Mouse (Mus musculus) right cerebral cortex, postnatal 4 days (tissue): ENCODE measurements around the gene Epsti1.
"Not testable (repeated sequence)": the region's sequence is repeated elsewhere in the genome, so short reads cannot be mapped to it uniquely, and the experiment has no call there.

Experiments
- DNase-seq: peaks from one replicate; pipeline ENCODE4 v3.0.0-alpha.2; 2022

The Epsti1 gene

GRCm38 (mm10) chr14:77904171-77904762 is at the start of gene Epsti1:
Gene Epsti1 (plus strand): TSS chr14:77904239.
- DNase-seq = no peak

DNA sequence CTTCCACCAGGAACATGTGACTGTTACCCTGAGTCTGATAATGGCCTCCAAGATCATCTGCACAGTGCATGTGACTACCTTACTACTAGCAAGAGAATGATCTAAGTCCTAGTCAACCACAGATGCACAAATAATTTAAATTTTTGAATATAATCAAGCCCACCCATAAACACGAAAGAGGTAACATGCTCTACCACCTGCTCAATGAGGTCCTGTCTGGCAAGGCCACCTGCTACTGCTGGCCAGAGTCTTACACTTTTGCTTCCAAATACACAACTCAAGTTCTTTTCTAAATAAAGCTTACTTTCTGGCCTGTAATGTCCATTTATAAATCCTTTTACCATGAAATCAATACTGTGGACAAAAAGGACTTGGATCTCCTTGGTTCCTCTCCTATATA is 44.1 kb upstream of the Epsti1 start:
- DNase-seq = no peak

GRCm38 (mm10) chr14:77860841-77861560 is 43.0 kb upstream of the Epsti1 start:
- DNase-seq = no peak

DNA sequence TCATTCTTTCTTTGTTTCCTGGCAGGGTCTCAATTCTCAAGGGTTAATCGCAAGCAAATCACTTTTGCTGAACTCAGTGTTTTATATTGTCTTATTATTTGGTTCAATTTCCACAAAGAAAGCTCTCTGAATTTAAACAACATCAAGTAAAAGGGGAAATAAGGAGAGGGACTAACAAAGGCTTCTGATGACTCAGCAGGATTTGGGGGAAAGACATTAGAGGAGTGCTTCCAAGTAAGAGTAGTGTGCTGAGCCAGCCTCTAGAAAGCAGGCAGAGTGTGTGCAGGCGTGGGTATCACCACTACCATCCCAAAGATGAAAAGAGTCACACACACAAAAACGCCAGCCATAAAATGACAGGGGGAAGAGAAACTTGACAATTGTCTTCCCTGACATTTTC is 40.0 kb upstream of the Epsti1 start:
- no peak for DNase-seq

- DNase-seq = no peak
Observed at GRCm38 (mm10) chr14:77864510-77864909, 39.5 kb upstream of the Epsti1 start.

GRCm38 (mm10) chr14:77867601-77868000 is 36.4 kb upstream of the Epsti1 start:
- DNase-seq = no peak

DNA sequence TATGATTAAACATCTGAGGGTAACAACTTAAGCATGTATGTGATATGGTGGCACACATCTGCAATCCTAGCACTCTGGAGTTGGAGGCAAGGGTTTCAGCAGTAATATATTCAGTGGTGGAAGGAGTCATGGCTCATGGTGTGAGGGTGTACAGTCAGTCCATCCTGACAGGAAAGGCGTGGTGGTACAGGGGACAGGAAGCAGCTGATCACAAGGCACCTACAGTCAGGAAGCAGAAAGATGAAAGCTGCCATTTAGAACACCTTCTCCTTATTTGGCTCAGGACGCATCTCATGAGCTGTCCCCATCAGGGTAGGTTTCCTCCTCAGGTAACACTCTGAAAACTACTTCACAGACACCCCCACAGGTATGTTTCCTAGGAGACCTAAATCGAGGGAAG is 33.1 kb upstream of the Epsti1 start:
- no peak for DNase-seq

DNA sequence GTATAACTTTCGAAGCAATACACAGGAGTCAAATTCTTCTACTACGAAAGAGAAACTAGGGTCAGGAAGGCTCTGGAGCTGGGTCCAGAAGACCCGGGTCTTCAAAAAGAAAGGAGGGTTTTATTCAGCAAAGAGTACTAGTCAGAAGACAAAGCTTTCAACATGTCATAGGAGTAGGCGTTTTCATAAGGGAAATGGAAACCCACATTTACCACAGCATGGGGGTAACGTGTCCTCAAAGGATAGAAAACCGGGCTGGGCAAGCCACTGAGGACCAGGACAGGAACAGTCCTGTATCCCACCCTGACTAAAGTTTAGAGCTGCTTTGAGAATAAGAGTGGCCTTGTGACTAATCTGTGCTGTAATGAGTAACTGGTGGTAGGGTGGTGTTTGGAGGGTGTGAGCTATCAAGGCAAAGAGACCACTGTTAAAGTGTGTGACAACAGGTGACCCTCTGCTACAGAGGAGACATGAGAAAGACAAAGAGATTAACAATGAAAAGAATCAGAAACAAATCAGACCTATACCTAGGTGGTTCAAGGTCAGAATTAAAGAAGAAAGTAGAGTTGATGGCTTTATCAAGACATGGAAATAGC is 32.6 kb upstream of the Epsti1 start:
- no peak for DNase-seq

DNA sequence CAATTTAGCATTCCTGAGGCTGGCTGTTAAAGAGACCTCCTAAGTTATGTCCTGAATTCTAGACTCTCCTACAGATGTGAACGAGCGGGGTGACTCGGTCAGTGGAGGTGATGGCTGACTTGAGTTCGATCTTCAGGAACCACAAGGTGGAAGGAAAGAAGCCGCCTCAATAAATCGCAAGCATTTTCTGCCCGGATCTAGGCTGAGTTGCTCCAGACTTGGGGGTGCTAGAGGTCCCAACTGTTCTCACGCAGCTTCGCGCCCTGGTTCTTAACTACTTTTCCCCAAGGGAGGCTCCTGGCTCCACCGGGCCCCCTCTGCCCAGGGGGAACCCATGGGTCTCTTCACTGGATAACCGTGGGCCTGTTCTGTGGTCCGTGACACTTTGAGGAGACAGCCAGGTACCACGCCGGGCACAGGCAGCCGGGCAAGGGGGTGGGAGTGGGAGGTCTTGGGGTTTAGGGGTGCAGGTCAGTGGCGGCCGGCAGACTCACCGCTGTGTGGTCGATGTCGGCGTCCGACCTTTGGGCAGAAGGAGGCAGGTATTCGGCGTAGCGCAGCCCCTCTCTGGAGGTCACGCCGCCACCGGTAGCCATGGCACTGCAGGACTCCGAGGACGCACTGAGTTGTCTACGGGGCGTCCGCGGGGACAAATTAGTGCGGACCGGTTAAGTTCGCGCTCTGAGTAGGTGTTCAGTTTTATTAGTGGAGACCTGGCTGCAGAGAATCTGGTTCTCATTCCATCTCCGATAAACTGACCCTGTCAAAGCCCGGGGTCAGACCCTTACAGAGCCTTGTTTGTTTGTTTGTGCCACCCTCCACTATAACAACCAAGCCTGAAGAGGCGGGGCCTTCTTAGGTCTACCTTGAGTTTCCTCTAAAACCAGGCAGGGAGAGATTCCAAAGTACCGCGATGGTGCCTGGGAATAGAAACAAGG is 29.5 kb upstream of the Epsti1 start, which contains the start of gene Dnajc15:
Dnajc15 (minus strand) TSS at position 822 of the 938 bp plus-strand sequence.
- peak; percentile 82 for DNase-seq

GRCm38 (mm10) chr14:77876199-77876598 is 27.8 kb upstream of the Epsti1 start:
- DNase-seq = no peak

GRCm38 (mm10) chr14:77877876-77878275 is 26.2 kb upstream of the Epsti1 start:
- not testable (repeated sequence) for DNase-seq

GRCm38 (mm10) chr14:77881998-77882397 is 22.0 kb upstream of the Epsti1 start:
- no peak for DNase-seq

DNA sequence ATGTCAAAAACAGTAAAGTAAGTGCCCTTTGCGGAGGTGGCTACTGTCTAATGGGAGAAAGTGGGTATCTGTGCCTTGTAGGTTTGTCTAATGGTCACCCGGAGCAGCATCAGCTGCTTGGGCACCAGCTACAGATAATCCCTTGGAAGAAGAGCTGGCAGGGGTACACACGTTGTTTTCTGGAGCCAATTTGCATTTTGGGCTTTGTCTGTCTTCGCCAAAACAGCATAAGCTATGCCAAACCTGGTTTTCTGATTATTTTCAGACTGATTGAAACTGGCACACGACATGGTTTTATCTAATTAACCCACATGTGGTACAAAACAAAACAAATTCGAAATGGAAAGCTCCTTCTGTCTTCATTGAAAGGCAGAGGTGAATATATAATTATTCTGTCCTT is 21.4 kb upstream of the Epsti1 start:
- no peak for DNase-seq

DNA sequence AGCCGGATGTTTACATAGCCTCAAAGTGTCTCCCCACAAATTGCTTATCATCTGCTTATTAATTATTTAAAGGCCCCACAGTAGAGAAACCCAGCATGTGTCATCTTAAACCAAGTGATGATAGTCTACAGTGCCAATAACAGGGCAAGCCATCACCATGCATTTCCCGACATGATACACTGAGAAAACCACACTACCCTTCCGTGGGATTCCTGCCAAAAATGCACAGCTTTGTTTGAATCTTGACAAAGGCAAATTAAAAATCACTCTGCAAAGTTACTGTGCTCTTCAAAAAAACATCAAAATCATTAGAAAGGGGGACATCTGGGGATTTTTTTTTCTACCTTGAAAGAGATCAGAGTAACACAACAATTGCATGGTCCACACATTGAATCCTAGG is 17.7 kb upstream of the Epsti1 start:
- DNase-seq = no peak

- DNase-seq = no peak
Observed at GRCm38 (mm10) chr14:77886941-77887340, 17.1 kb upstream of the Epsti1 start.

- no peak for DNase-seq
Observed at GRCm38 (mm10) chr14:77889911-77890310, 14.1 kb upstream of the Epsti1 start.

GRCm38 (mm10) chr14:77895951-77896350 is 8.1 kb upstream of the Epsti1 start:
- no peak for DNase-seq

GRCm38 (mm10) chr14:77902541-77902940 is 1.5 kb upstream of the Epsti1 start:
- no peak for DNase-seq

DNA sequence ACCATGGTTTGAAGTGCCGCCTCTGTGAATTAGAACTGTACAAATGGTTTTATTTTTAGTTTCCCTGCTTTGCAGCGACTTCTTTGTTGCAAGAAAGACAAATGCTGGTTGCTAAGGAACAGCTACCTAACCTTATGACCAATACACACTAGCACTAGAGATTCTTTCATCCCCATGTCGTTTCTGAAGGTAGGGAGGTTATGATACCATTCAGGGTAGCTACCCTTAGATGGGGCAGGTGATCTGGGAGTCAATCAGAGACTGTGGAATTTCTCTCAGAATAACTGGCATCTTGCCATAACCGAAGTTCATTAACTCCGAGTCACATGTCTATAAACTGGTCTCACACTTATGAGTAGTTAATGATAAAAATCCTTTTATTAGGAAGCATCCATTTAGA is 1.4 kb downstream of the Epsti1 start:
- no peak for DNase-seq

DNA sequence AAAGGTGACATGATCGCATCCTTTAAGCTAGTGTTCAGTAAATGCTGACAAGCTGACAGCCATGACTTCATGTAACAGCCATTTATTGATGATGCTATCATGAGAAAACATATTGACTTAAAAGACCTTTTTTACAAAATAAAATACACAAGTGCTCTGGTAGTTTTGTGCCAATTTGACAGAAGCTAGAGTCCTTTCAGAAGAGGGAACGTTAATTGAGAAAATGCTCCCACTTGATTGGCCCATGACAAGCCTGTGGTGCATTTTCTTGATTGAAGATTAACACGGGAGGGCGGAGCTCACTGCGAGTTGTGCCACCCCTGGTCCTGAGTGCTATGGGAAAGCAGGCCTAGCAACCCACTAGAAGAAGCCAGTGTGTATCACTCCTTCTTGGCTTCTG is 2.5 kb downstream of the Epsti1 start:
- no peak for DNase-seq

DNA sequence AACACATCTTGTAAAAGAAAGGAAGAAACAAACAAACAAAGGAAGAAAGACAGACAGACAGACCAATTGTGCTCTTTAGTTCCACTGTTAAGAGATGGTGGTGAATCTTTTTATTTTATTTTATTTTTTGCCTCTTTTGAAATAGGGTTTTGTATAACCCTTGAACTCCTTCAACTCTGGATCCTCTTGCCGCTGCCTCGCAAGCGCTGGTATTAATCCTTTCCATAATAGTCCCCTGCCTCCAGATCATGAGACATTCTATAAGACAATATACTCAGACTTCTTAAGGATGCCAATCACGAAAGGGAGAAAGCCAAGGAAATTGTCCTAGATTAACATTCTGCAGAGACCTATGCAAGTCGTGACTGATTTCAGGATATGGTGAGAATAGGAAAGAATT is 11.7 kb downstream of the Epsti1 start:
- no peak for DNase-seq

DNA sequence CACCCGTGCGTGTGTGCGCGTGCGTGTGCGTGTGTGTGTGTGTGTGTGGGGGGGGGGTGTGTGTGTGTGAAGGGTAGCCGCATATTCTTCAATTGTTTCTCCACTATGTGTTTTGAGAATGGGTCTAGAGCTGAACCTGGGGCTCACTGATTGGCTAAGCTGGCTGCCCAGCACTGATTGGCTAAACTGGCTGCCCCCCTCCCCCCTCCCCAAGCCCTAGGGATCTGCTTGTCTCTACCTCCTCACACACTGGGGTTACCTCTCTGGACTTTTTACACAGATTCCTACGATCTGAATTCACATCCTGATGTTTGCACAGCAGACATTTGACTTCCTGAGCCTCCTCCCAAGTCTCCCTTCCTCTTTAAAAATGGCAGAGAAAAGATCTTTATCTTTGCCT is 17.6 kb downstream of the Epsti1 start:
- no peak for DNase-seq
